ENCODE assay signal across 18 mouse cellular contexts in genomic region chr1:81717091-81717490, GRCm38 (mm10).
"Had no signal": no experiment of that assay in that cellular context is flagged by ENCODE, and none has a peak within 500 bp of the region (broad histone marks: within the 10 kb centered on the region; RNA-seq: fewer than 3 reads in every experiment).

No protein-coding gene starts in this region.

- H3K36me3 ChIP-seq: liver, embryonic 13.5 days; liver, embryonic 15.5 days; midbrain, embryonic 13.5 days; midbrain, embryonic 15.5 days; neural tube, embryonic 12.5 days; stomach, embryonic 15.5 days had no signal

- H3K27me3 ChIP-seq: liver, embryonic 13.5 days; liver, embryonic 15.5 days; megakaryocyte, embryonic 14.5 days; midbrain, embryonic 13.5 days; midbrain, embryonic 15.5 days; neural tube, embryonic 12.5 days; stomach, embryonic 15.5 days had no signal

- H3K27ac ChIP-seq: liver, embryonic 13.5 days; liver, embryonic 15.5 days; macrophage; midbrain, embryonic 13.5 days; midbrain, embryonic 15.5 days; neural tube, embryonic 12.5 days; stomach, embryonic 15.5 days; stomach, postnatal 0 days had no signal

- H3K9me3 ChIP-seq: liver, embryonic 13.5 days; liver, embryonic 15.5 days; midbrain, embryonic 13.5 days; midbrain, embryonic 15.5 days; neural tube, embryonic 12.5 days; stomach, embryonic 15.5 days had no signal

- DNase-seq: liver, embryonic 13.5 days; liver, postnatal 0 days; lung, adult 2 months; lung, postnatal 14 days; lung, postnatal 36 days; right cerebral cortex, postnatal 14 days; thymus, adult 2 months; thymus, postnatal 25 days; thymus, postnatal 4 days had no signal

- H3K9ac ChIP-seq: liver, embryonic 13.5 days; liver, embryonic 15.5 days; liver, postnatal 0 days; midbrain, embryonic 13.5 days; midbrain, embryonic 15.5 days; neural tube, embryonic 12.5 days; stomach, embryonic 15.5 days had no signal

- H3K4me2 ChIP-seq: liver, embryonic 13.5 days; liver, embryonic 15.5 days; midbrain, embryonic 11.5 days; midbrain, embryonic 13.5 days; midbrain, embryonic 15.5 days; neural tube, embryonic 12.5 days; stomach, embryonic 15.5 days had no signal

- H3K4me1 ChIP-seq: liver, embryonic 13.5 days; liver, embryonic 15.5 days; megakaryocyte, embryonic 14.5 days; midbrain, embryonic 15.5 days; neural tube, embryonic 12.5 days; stomach, embryonic 15.5 days had no signal

- ATAC-seq: liver, postnatal 0 days; midbrain, embryonic 13.5 days; midbrain, embryonic 15.5 days had no signal

- H3K4me3 ChIP-seq: liver, embryonic 13.5 days; liver, embryonic 15.5 days; megakaryocyte, embryonic 14.5 days; midbrain, embryonic 13.5 days; midbrain, embryonic 15.5 days; neural tube, embryonic 12.5 days; stomach, embryonic 15.5 days had no signal
